Mouse (Mus musculus): ENCODE data around the gene Col6a2. TPM values are rescaled to one million over a fixed set of nuclear protein-coding genes. Genes with fewer than 3 reads are reported as not detected.

Gene Col6a2
- polyA plus RNA-seq, 1 experiment, result 173 TPM

DNA sequence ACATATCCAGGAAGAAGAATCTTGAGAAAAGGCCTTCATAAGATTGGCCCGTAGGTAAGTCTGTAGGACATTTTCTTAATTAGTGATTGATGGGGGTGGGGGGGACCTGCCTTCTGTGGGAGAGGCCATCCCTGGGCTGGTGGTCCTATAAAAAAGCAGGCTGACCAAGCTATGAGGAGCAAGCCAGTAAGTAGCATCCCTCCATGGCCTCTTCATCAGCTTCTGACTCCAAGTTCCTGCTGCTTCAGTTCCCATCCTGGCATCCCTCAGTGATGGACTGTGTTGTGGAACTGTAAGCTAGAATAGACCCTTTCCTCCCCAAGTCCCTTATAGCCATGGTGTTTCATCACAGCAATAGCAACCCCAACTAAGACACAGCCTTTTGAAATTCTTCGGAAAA lies 16.5 kb upstream of the Col6a2 start:
- no peak for DNase-seq
- H3K4me1 ChIP-seq (ENCODE audit: control insufficient read depth, insufficient read depth, low read length), result peaks cover 2% of the 10 kb centered on the region; the same call in 1 of the 2 replicates
- TF ChIP-seq POLR2A (IDR thresholded peaks at IDR 0.05; ENCODE audit: borderline replicate concordance, extremely low read depth, low read depth, low read length) (no peak), CTCF (IDR thresholded peaks at IDR 0.05; ENCODE audit: insufficient read depth, low read length) (no peak)
- no peak overlapping the region for H3K4me3 ChIP-seq (replicated peaks; ENCODE audit: extremely low read depth, low read depth, low read length)
- 90% methylated on average over 2 of the region's 2 CpGs for WGBS

DNA sequence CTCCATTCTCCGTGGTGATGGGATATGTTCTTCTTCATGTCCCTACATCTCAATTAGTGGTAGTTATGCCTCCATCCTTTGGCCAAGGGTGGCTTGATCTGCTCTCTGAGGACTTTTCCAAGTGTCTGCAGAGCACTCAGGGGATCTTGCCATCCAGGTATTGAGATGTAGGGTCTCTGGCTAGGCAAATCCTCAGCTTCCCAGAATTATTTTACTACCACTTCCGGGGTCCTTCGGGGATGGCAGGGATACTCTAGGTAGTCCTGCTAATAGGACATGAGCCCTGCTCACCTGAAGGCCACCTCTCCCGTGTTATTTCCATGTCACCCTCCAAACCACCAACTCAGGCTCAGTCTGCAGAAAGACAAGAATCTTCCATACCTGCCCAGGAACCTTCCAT lies 13.2 kb upstream of the Col6a2 start:
- no peak overlapping the region for H3K4me3 ChIP-seq (replicated peaks; ENCODE audit: extremely low read depth, low read depth, low read length)
- TF ChIP-seq POLR2A (IDR thresholded peaks at IDR 0.05; ENCODE audit: borderline replicate concordance, extremely low read depth, low read depth, low read length), result no peak
- TF ChIP-seq CTCF (IDR thresholded peaks at IDR 0.05; ENCODE audit: insufficient read depth, low read length), result no peak
- WGBS, result 88% methylated on average over 4 of the region's 4 CpGs
- DNase-seq, result no peak
- peaks cover 10% of the 10 kb centered on the region for H3K4me1 ChIP-seq (ENCODE audit: control insufficient read depth, insufficient read depth, low read length)

DNA sequence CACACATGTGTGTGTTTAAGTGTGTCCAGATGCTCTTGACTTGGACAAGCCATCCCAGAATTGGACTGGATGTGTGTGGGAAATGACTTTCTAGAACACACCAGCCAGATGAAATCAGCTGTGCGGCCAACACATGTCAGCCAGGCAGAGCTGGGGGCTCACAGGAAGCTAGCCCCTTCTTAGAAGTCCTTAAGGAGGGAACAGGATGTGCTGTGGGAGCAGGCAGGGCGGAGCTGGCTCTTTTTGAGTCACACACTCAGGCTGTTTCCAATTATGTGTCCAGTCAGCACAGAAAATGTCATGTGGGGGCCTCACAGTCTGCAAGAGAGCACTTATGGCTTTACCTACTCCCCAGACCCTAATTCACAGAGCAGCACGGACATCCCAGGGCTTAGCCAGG lies 12.6 kb upstream of the Col6a2 start:
- Histone ChIP-seq H3K4me1 (ENCODE audit: control insufficient read depth, insufficient read depth, low read length) (peaks cover 10% of the 10 kb centered on the region), H3K4me3 (replicated peaks; ENCODE audit: extremely low read depth, low read depth, low read length) (no peak overlapping the region)
- WGBS, result 38% methylated on average over 3 of the region's 3 CpGs
- TF ChIP-seq CTCF (IDR thresholded peaks at IDR 0.05; ENCODE audit: insufficient read depth, low read length) (no peak), POLR2A (IDR thresholded peaks at IDR 0.05; ENCODE audit: borderline replicate concordance, extremely low read depth, low read depth, low read length) (no peak)
- DNase-seq, result no peak

DNA sequence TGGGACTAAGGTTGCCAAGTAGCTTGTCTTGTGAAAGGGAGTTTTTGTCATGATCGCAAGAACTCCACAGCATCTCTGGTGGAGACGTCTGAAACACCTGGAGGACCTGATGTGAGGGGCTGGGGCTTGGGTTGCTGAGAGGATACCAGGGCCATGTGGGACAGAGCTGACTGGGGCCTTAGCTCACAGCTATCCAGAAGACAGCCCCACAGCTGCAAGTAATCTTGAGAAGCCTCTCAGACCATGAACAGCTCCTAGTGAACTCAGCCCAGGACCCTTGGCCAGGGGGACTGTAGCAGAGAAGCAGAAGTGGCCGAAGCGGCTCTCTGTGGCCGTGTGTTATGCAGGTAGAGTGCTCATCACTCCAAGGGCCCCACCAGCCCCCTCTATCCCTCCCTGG lies 11.2 kb upstream of the Col6a2 start:
- Histone ChIP-seq H3K4me3 (replicated peaks; ENCODE audit: extremely low read depth, low read depth, low read length) (no peak overlapping the region), H3K4me1 (ENCODE audit: control insufficient read depth, insufficient read depth, low read length) (peaks cover 10% of the 10 kb centered on the region)
- TF ChIP-seq POLR2A (IDR thresholded peaks at IDR 0.05; ENCODE audit: borderline replicate concordance, extremely low read depth, low read depth, low read length) (no peak), CTCF (IDR thresholded peaks at IDR 0.05; ENCODE audit: insufficient read depth, low read length) (no peak)
- DNase-seq, result no peak
- WGBS, result 59% methylated on average over 5 of the region's 5 CpGs

DNA sequence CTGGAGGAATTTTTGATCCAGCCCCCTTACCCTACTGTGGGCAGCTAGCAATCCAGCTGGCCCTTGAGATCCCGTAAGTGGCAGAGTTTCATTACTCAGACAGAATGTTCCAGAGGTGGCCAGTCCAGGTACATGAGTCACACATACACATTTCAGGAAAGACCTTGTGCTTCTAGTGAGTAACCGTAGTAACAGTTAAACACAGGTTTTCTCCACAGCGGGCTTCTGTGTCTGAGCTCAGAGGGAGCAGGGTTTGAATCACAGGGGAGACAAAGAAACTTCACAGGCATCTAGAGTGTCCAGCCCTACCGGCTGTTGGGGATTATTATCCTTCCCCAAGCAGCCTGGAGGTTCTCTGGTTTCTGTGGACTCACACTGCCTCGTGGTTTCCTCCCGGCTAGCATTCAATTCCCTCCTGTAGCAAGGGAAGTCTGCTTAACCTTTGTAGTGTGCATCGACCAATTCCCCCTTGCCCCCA lies 10.7 kb upstream of the Col6a2 start:
- peaks cover 10% of the 10 kb centered on the region for H3K4me1 ChIP-seq (ENCODE audit: control insufficient read depth, insufficient read depth, low read length)
- no peak for TF ChIP-seq CTCF (IDR thresholded peaks at IDR 0.05; ENCODE audit: insufficient read depth, low read length)
- WGBS, result 41% methylated on average over 7 of the region's 7 CpGs
- H3K4me3 ChIP-seq (replicated peaks; ENCODE audit: extremely low read depth, low read depth, low read length), result no peak overlapping the region
- DNase-seq, result peak; percentile 14

DNA sequence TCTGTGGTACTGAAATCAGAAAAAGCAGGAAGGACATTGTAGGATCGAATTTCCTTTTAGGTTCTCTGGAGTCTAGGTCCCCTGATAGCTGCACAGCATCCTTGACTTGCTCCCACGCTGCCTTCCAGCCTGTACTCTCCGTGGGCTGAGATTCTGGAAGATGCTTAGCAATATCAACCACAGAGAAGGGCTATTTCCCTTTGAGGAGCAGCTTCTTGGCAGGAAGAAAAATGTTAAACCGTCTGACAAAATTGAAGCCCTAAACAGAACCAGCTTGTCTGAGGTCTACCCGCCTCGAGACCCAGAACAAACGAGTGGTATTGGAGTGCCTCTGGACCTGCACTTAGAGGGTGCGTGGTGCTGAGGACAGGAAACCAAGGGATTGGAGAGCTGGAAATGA lies 9.2 kb upstream of the Col6a2 start:
- no peak overlapping the region for H3K4me3 ChIP-seq (replicated peaks; ENCODE audit: extremely low read depth, low read depth, low read length)
- no peak for DNase-seq
- peaks cover 10% of the 10 kb centered on the region for H3K4me1 ChIP-seq (ENCODE audit: control insufficient read depth, insufficient read depth, low read length)
- 49% methylated on average over 8 of the region's 8 CpGs for WGBS
- TF ChIP-seq CTCF (IDR thresholded peaks at IDR 0.05; ENCODE audit: insufficient read depth, low read length), result no peak
- TF ChIP-seq POLR2A (IDR thresholded peaks at IDR 0.05; ENCODE audit: borderline replicate concordance, extremely low read depth, low read depth, low read length), result no peak

DNA sequence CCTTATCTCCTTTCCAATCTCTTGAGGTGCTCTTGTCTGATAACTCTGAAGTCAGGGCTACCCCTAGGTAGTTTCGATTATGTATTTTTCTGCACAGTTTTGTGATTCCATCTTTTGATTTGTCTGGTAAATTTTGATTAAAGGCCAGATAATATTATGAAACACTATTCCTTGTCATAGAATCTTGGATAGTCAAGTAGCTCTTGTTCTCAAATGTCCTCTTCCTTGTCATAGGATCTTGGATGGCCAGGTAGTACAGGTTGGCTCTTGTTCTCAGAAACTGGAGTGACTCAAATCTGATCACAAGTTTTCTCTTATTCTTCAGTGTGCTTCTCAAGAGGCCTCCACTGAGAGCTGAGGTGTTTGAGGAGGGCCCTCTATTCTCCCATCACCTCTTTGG lies 7.2 kb upstream of the Col6a2 start:
- 63% methylated on average over 1 of the region's 1 CpGs for WGBS
- TF ChIP-seq CTCF (IDR thresholded peaks at IDR 0.05; ENCODE audit: insufficient read depth, low read length), result no peak
- no peak for TF ChIP-seq POLR2A (IDR thresholded peaks at IDR 0.05; ENCODE audit: borderline replicate concordance, extremely low read depth, low read depth, low read length)
- peaks cover 8% of the 10 kb centered on the region for H3K4me1 ChIP-seq (ENCODE audit: control insufficient read depth, insufficient read depth, low read length)
- no peak overlapping the region for H3K4me3 ChIP-seq (replicated peaks; ENCODE audit: extremely low read depth, low read depth, low read length)
- no peak for DNase-seq

DNA sequence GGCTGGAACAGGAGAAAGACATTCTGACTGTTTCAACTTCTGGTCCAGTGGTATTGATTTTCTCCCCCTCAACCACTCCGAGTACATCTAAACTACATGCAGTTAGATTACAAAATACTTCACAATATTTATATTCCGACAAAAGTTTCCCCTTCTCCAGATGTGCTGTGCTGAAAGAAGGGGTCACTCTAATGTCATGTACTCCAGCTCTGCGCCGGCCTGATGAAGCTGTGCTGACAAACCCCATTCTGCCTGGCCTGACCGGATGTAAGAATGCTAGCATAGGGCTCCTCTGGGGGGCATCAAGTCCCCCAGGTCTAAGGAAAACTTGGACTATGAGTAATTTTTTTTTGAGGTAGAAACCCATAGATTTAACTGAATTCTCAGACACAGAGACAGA lies 4.3 kb upstream of the Col6a2 start:
- WGBS, result 74% methylated on average over 5 of the region's 5 CpGs
- no peak for TF ChIP-seq CTCF (IDR thresholded peaks at IDR 0.05; ENCODE audit: insufficient read depth, low read length)
- no peak for TF ChIP-seq POLR2A (IDR thresholded peaks at IDR 0.05; ENCODE audit: borderline replicate concordance, extremely low read depth, low read depth, low read length)
- Histone ChIP-seq H3K4me1 (ENCODE audit: control insufficient read depth, insufficient read depth, low read length) (no peaks in the 10 kb centered on the region; the same call in 1 of the 2 replicates), H3K4me3 (replicated peaks; ENCODE audit: extremely low read depth, low read depth, low read length) (no peak overlapping the region)
- no peak for DNase-seq

DNA sequence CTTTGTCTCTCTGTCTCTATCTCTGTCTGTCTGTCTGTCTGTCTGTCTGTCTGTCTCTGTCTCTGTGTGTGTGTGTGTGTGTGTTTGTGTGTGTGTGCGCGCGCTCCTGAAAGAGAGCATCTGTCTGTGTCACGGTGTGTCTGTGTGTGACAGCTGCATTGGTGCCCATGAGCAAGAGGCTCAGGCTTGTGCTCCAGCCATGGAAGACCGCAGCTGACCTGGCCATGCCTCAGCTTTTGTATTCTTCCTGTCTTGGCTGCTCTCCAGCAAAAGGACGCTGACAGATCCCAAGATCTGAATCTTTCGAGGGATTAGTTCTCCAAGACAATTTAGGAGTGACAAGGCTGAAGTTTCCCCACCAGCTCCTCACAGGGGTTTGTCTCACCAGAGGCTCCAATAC lies 1.5 kb upstream of the Col6a2 start:
- TF ChIP-seq POLR2A (IDR thresholded peaks at IDR 0.05; ENCODE audit: borderline replicate concordance, extremely low read depth, low read depth, low read length), result no peak
- no peak for TF ChIP-seq CTCF (IDR thresholded peaks at IDR 0.05; ENCODE audit: insufficient read depth, low read length)
- no peak for DNase-seq
- WGBS, result 57% methylated on average over 7 of the region's 7 CpGs
- H3K4me1 ChIP-seq (ENCODE audit: control insufficient read depth, insufficient read depth, low read length), result no peaks in the 10 kb centered on the region; the same call in 1 of the 2 replicates
- no peak overlapping the region for H3K4me3 ChIP-seq (replicated peaks; ENCODE audit: extremely low read depth, low read depth, low read length)

DNA sequence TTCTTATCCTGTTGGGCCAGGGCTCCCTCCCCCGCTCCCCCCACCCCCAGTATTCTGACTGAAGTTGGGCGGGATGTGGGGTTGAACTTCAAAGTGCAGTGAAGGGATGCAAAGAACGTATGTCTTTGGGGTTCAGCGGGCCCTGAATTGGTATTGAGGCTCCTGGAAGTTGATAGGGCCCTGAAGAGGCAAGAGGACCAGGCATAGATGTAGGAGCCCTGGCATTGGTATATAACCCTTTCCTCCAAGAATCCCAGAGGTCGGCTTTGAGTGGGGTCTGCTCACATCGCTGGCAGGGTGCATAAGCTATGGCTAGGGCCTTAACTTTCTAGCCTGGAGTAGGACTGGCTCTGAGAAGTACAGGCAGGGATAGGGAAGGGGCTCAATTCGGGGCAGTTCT lies 304 bp upstream of the Col6a2 start:
- 30% methylated on average over 6 of the region's 7 CpGs for WGBS
- no peaks in the 10 kb centered on the region; the same call in 1 of the 2 replicates for H3K4me1 ChIP-seq (ENCODE audit: control insufficient read depth, insufficient read depth, low read length)
- DNase-seq, result no peak
- H3K4me3 ChIP-seq (replicated peaks; ENCODE audit: extremely low read depth, low read depth, low read length), result no peak overlapping the region
- TF ChIP-seq CTCF (IDR thresholded peaks at IDR 0.05; ENCODE audit: insufficient read depth, low read length) (no peak), POLR2A (IDR thresholded peaks at IDR 0.05; ENCODE audit: borderline replicate concordance, extremely low read depth, low read depth, low read length) (no peak)
